Mouse (Mus musculus) forebrain, postnatal 0 days (tissue): ENCODE data around the gene Nup88. TPM values are rescaled to one million over a fixed set of nuclear protein-coding genes. Genes with fewer than 3 reads are reported as not detected.
A peak's percentile ranks its signal among the peaks of the same experiment; 100 is the strongest.

Experiments
- ATAC-seq: fragments of 200-750 bp; cut with Nextera tagmentation; 2 replicates; pipeline ENCODE4 v1.8.0; 2017; ENCODE audit warnings: mild to moderate bottlenecking, moderate library complexity
- DNase-seq: peaks from one replicate; pipeline ENCODE4 v3.0.0-alpha.2; 2015
- H3K27ac ChIP-seq: fragments of 300-500 bp; sonication (generic); 2 replicates; pipeline ENCODE4 v1.5.1; 2014; ENCODE audit warnings: low read depth, mild to moderate bottlenecking, antibody characterized with exemption, low read length, moderate library complexity, mixed read lengths
- H3K27me3 ChIP-seq: fragments of 300-500 bp; sonication (generic); 2 replicates; pipeline ENCODE4 v1.6.1; 2014; ENCODE audit warnings: mild to moderate bottlenecking, low read length, mixed read lengths; ENCODE audit not compliant: insufficient read depth
- H3K36me3 ChIP-seq: fragments of 300-500 bp; sonication (generic); 2 replicates; pipeline ENCODE4 v1.6.1; 2014; ENCODE audit warnings: mild to moderate bottlenecking, moderate library complexity; ENCODE audit not compliant: insufficient read depth
- H3K4me1 ChIP-seq: fragments of 300-500 bp; sonication (generic); 2 replicates; pipeline ENCODE4 v1.6.1; 2014; ENCODE audit warnings: antibody characterized with exemption; ENCODE audit not compliant: insufficient read depth
- H3K4me2 ChIP-seq: fragments of 300-500 bp; sonication (generic); 2 replicates; pipeline ENCODE4 v1.6.1; 2014; ENCODE audit warnings: low read depth, mild to moderate bottlenecking, moderate library complexity
- H3K4me3 ChIP-seq: fragments of 300-500 bp; sonication (generic); 2 replicates; pipeline ENCODE4 v1.5.1; 2014; ENCODE audit warnings: low read depth, low read length, mixed read lengths
- H3K9ac ChIP-seq: fragments of 300-500 bp; sonication (generic); 2 replicates; pipeline ENCODE4 v1.6.1; 2014; ENCODE audit warnings: mild to moderate bottlenecking
- H3K9me3 ChIP-seq: fragments of 300-500 bp; sonication (generic); 2 replicates; pipeline ENCODE4 v1.6.1; 2016; ENCODE audit warnings: low read length
- CTCF ChIP-seq: sonication (generic); IDR thresholded peaks from 2 replicates; pipeline ENCODE4 v1.5.1; 2016; ENCODE audit warnings: antibody characterized with exemption, control low read depth, low read depth
- WGBS: fragments of 180-500 bp; shearing (Covaris S2); extraction: QIAGEN DNeasy Blood & Tissue Kit; methylation state at CpG from one replicate; pipeline ENCODE4 v1.1.7; 2014; 5-methylcytosine and 5-hydroxymethylcytosine counted together
- polyA plus RNA-seq: library from polyadenylated mRNA; unstranded; fragments of >200 nt; fragmentation: Nextera tagmentation; extraction: Ambion mirVana; gene quantifications from 2 replicates; pipeline ENCODE4 v1.2.1, GENCODE M21; 2015
- total RNA-seq: library from RNA; depleted of rRNA; stranded (reverse); fragments of >200 nt; gene quantifications from 2 replicates; pipeline ENCODE4 v1.2.3, GENCODE M21; 2014

Gene Nup88
- total and polyA plus RNA-seq, 2 experiments from 2014 or later = 98.1 to 101 TPM

GRCm38 (mm10) chr11:70982030-70982429 is 12.3 kb upstream of the Nup88 start:
- DNase-seq = no peak
- H3K4me2 ChIP-seq = peak overlapping the region; percentile 65
- H3K4me1 ChIP-seq = peaks cover 5% of the 10 kb centered on the region; the same call in 1 of the 2 replicates
- no peaks in the 10 kb centered on the region for H3K27me3 ChIP-seq
- H3K27ac ChIP-seq = no peak overlapping the region
- peak overlapping the region; percentile 91 for H3K9ac ChIP-seq
- no peaks in the 10 kb centered on the region for H3K9me3 ChIP-seq
- ATAC-seq = no peak
- WGBS = 11% methylated on average over 12 of the region's 12 CpGs
- no peak for TF ChIP-seq CTCF
- peak overlapping the region; percentile 89 for H3K4me3 ChIP-seq
- H3K36me3 ChIP-seq = peaks cover 56% of the 10 kb centered on the region

GRCm38 (mm10) chr11:70980751-70981510 is 11.2 kb upstream of the Nup88 start:
- Histone ChIP-seq H3K9me3 (no peaks in the 10 kb centered on the region), H3K27me3 (no peaks in the 10 kb centered on the region), H3K27ac (no peak overlapping the region), H3K4me2 (no peak overlapping the region), H3K4me3 (no peak overlapping the region), H3K4me1 (peaks cover 5% of the 10 kb centered on the region; the same call in 1 of the 2 replicates), H3K9ac (no peak overlapping the region), H3K36me3 (peaks cover 55% of the 10 kb centered on the region)
- TF ChIP-seq CTCF = no peak
- DNase-seq (no peak), ATAC-seq (no peak)
- WGBS = 92% methylated on average over 14 of the region's 14 CpGs

- Histone ChIP-seq H3K9ac (no peak overlapping the region), H3K4me3 (no peak overlapping the region), H3K9me3 (no peaks in the 10 kb centered on the region), H3K36me3 (peaks cover 55% of the 10 kb centered on the region), H3K4me2 (no peak overlapping the region), H3K4me1 (peaks cover 5% of the 10 kb centered on the region; the same call in 1 of the 2 replicates), H3K27ac (no peak overlapping the region), H3K27me3 (no peaks in the 10 kb centered on the region)
- ATAC-seq = no peak
- 84% methylated on average over 6 of the region's 6 CpGs for WGBS
- DNase-seq = no peak
- no peak for TF ChIP-seq CTCF
Measured at GRCm38 (mm10) chr11:70980232-70980631, 10.5 kb upstream of the Nup88 start.

GRCm38 (mm10) chr11:70977293-70977692 is 7.5 kb upstream of the Nup88 start:
- H3K4me2 ChIP-seq = no peak overlapping the region
- peaks cover 62% of the 10 kb centered on the region for H3K36me3 ChIP-seq
- ATAC-seq (no peak), DNase-seq (no peak)
- 90% methylated on average over 6 of the region's 6 CpGs for WGBS
- H3K27me3 ChIP-seq = no peaks in the 10 kb centered on the region
- no peak for TF ChIP-seq CTCF
- H3K4me3 ChIP-seq = no peak overlapping the region
- peaks cover 5% of the 10 kb centered on the region; the same call in 1 of the 2 replicates for H3K4me1 ChIP-seq
- no peak overlapping the region for H3K27ac ChIP-seq
- H3K9ac ChIP-seq = no peak overlapping the region
- H3K9me3 ChIP-seq = no peaks in the 10 kb centered on the region

- Histone ChIP-seq H3K27me3 (no peaks in the 10 kb centered on the region), H3K4me3 (no peak overlapping the region), H3K9me3 (no peaks in the 10 kb centered on the region), H3K9ac (no peak overlapping the region), H3K4me2 (no peak overlapping the region), H3K4me1 (no peaks in the 10 kb centered on the region), H3K27ac (no peak overlapping the region), H3K36me3 (peaks cover 60% of the 10 kb centered on the region)
- DNase-seq (no peak), ATAC-seq (no peak)
- WGBS = 76% methylated on average over 2 of the region's 2 CpGs
- no peak for TF ChIP-seq CTCF
Measured at GRCm38 (mm10) chr11:70975193-70975592, 5.4 kb upstream of the Nup88 start.

GRCm38 (mm10) chr11:70973947-70974346 is 4.2 kb upstream of the Nup88 start:
- peak; percentile 21 for DNase-seq
- TF ChIP-seq CTCF = peak; percentile 54
- Histone ChIP-seq H3K27me3 (no peaks in the 10 kb centered on the region), H3K36me3 (peaks cover 51% of the 10 kb centered on the region), H3K4me2 (no peak overlapping the region), H3K9ac (no peak overlapping the region), H3K9me3 (no peaks in the 10 kb centered on the region), H3K4me1 (no peaks in the 10 kb centered on the region; the same call in 1 of the 2 replicates), H3K4me3 (no peak overlapping the region), H3K27ac (no peak overlapping the region)
- 65% methylated on average over 4 of the region's 4 CpGs for WGBS
- ATAC-seq = no peak

GRCm38 (mm10) chr11:70972586-70972985 is 2.8 kb upstream of the Nup88 start:
- Histone ChIP-seq H3K9me3 (no peaks in the 10 kb centered on the region), H3K4me3 (no peak overlapping the region), H3K36me3 (peaks cover 37% of the 10 kb centered on the region), H3K4me2 (no peak overlapping the region), H3K9ac (no peak overlapping the region), H3K4me1 (peaks cover 8% of the 10 kb centered on the region), H3K27ac (no peak overlapping the region), H3K27me3 (no peaks in the 10 kb centered on the region)
- TF ChIP-seq CTCF = no peak
- WGBS = 51% methylated on average over 1 of the region's 1 CpGs
- DNase-seq (no peak), ATAC-seq (no peak)
